Mouse (Mus musculus): ENCODE measurements around the gene Glis3.

The Glis3 gene

DNA sequence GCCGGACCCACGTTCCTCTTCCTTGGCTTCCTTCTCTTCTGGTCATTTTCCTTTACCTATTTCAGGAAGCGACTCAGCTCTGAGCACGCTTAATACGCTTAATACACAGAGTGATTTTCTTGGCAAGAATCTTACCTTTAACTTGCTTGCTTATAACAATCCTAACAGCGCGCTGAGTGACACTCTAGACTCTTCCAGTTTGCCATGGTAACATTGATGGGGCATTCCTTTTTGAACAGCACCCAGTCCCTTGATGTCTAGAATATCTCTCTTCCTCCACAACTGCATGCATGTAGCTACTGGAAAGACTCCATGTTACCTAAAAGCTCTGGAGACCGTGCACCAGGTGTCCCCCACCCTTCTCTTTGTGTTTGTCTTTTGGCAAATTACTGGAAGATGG lies 225.5 kb downstream of the Glis3 start:
- no peak for DNase-seq

DNA sequence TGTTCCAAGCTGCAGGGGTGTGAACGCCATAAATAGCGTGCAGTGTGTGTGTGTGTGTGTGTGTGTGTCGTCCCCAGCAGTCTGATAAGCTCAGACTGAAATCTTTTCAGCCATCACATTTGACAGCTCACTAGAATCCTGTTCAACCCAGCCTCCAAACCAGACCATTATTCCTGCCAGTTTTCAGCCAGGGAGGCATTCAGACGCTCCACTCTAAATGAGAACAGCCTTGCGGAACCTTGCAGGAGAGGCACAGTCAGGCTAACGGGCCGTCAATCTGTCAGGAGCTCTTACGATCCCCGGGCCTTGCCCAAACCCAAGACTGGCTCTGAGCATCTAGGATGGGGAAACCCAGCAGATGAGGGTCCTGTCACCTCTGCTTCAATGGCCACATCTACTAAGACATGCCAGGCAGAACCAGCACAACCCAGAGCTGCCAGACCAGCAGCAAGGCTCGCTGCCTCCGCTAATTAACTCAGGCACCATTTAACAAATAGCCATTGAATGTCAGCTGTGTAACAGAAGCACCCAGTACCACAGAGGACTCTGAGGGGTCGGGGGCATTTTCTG lies 226.8 kb downstream of the Glis3 start:
- no peak for DNase-seq

DNA sequence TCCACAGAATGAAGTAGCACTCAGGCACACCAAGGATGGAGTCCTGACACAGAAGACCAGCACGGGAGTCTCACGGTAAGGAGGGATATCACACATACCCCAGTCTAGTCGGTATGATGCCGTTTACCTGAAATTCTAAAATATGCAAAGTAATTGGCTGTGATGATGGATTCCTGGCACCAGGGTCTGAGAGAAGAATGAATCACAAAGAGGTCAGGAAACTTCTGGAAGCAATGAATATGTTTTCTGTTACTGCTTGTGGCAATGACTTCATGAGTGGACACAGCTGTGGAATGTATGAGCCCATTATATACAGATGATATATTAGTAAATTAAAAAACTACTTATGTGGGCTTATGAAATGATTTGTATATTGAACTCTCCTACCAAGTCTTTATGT lies 231.1 kb downstream of the Glis3 start:
- DNase-seq: no peak

GRCm38 (mm10) chr19:28442161-28442560 lies 237.7 kb downstream of the Glis3 start:
- DNase-seq: no peak

DNA sequence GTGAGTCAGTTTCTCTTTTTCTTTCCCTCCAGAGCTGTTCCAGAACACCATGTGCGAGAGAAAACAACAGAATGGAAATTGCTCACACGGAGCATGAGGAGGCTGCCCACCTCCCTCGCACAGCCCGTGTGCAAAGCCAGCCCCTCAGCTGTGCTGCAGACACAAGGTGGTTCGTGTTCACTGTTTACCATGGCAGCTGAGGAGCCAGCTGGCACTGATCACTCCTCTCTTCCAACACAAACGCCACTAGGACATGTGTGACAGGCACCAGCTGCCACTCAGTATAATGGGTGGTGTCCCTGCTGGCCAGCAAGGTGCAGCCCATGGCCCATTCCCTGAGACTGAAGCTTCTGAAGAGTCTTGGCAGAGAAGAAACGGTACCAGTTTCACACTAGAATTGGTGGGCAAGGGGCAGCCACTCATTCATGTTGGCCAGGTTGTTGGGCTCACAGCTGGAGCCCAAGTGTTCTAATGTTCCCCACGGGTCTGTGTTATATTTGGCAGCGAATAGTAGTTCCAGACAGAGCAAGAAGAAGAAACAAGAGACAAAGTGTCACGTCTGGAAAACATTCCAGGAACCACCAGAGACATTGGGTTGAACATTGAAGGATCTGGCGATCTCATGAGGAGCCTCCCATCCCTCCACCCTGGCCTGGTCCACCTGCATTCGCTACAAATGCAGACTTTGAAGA lies 243.3 kb downstream of the Glis3 start:
- DNase-seq: no peak

- DNase-seq: no peak
Measured at GRCm38 (mm10) chr19:28428220-28428816, 251.6 kb downstream of the Glis3 start.

DNA sequence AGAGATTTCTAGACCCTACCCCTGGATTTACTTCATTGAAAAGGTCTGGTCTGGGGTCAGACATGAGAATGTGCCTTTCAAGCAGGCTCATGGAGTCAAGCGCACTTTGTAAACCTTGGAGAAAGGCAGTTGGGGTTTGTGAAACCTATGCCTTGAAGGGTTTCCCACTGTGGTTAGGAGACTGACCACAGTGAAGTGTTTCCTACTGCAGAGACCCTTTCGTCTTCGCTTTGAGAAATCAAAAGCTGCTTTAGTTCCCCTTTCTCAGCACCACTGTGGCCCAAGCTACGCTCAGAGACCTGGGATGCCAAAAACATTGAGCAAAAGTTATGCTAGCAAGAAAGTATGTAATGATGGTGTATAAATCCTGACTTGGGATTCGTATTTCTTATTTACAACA lies 255.7 kb downstream of the Glis3 start:
- no peak for DNase-seq

DNA sequence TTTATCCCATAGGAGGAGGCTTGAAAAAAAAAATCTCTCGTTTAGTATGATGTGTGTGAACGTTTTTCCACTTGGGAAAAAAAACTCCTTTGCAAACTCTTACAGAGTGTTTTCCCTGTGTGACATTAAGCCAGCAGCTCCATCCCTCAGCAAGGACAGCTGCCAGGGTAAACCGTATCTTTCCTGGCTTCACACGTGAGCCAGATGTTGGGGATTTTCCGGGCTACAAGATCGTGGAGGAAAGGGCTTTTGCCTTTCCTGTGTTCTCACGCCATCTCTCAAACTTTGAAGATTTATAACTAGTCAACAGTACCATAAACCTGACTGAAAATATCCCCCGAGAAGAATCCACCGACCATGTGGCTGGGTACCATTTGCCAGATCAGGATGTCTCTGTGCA lies 256.9 kb downstream of the Glis3 start:
- DNase-seq: no peak

DNA sequence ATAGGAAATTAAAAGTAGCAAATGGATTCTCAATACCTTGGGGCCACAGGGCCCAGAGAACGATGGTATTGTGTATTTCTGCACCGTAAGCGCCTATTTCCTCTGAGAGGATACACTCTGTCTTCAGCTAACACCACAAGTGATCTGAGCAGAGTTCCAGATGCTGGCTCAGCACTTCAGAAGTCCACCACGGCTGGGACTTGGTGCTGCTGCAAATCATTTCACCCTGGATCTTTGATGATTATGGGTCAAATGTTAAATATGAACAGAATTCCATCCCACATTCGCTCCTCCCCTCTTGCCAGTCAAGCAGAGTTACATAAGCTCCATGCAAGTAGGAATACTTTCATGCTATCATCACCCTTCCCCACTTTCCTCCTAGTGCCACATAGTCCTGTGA lies 263.8 kb downstream of the Glis3 start:
- no peak for DNase-seq

DNA sequence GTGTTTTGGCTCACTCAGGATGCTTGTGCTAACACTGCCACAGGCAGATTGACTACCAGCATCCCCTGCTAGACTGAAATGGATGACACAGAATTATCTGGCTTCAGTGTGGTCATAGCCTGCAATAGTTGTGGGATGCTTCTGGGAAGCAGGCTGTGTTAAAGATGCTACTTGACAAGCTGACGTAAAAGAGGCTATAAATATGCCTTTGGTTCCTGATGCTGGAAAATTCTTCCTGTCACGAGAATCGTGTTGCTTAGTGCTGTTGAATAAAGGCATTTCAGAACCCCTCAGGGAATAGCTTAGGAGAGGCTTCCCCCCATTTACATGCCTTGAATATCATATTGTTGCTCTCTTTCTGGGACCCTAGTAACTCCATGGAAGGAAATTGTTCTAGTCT lies 271.1 kb downstream of the Glis3 start:
- DNase-seq: no peak

DNA sequence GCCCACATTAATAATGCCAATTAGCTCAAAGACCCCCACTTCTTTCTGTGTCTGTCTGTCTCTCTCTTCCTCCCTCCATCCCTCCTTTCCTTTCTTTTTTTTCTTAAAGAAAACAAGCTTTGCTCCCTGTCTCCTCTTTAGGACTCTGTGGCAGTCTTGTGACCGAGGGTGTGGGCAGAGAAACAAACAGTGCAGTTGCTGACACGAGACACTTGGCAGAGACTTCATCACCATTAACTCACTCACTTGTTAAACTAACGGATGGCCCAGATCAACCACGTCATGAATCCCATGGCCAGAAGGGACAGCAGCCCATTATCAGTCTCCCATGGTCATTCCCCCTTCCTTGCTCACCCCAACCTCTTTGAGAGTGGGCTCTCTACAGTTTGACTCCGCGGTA lies 276.9 kb downstream of the Glis3 start:
- DNase-seq: no peak

- DNase-seq: no peak
Measured at GRCm38 (mm10) chr19:28395584-28395861, 284.4 kb downstream of the Glis3 start.

GRCm38 (mm10) chr19:28394826-28395583 lies 284.9 kb downstream of the Glis3 start:
- DNase-seq: no peak

GRCm38 (mm10) chr19:28393766-28394165 lies 286.1 kb downstream of the Glis3 start:
- DNase-seq: no peak

DNA sequence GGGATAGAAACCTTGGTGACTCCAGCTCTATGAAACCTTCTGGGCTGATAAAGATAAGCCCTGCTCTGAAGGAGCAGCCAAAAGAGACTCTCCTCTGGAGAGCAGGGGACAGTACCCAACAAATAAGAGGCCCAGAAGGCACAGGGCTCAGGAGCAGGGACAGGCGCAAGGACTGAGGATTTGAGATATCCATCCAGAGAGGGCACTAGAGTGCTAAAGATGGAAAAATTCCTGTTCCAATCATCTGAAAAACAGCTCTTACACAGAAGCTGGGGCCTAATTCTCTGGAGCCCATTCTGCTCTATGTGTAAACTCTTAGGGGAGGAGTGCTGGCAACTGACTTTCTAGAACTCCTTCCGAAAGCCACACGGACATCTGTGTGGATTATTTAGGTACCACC lies 287.0 kb downstream of the Glis3 start:
- no peak for DNase-seq

DNA sequence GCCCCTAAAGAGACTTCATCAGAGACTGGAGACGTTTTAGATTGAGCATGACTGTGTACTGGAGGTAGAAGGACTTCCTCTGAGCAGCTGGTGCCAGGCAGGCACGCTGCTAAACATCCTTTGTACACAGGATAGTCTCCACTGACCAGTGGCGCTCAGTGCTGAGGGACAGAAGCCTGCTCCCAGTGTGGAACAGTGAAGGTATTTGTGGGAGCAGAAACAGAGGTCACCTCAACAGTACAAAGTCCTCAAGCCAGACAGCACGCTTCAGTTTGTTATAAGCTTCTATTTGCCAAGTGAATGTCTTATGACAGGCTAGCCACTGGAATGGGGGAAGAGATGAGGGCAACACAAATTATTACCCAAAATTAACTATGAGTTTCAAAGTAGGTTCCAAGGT lies 289.0 kb downstream of the Glis3 start:
- no peak for DNase-seq

GRCm38 (mm10) chr19:28389146-28389545 lies 290.7 kb downstream of the Glis3 start:
- no peak for DNase-seq

GRCm38 (mm10) chr19:28383425-28383824 lies 296.5 kb downstream of the Glis3 start:
- no peak for DNase-seq

DNA sequence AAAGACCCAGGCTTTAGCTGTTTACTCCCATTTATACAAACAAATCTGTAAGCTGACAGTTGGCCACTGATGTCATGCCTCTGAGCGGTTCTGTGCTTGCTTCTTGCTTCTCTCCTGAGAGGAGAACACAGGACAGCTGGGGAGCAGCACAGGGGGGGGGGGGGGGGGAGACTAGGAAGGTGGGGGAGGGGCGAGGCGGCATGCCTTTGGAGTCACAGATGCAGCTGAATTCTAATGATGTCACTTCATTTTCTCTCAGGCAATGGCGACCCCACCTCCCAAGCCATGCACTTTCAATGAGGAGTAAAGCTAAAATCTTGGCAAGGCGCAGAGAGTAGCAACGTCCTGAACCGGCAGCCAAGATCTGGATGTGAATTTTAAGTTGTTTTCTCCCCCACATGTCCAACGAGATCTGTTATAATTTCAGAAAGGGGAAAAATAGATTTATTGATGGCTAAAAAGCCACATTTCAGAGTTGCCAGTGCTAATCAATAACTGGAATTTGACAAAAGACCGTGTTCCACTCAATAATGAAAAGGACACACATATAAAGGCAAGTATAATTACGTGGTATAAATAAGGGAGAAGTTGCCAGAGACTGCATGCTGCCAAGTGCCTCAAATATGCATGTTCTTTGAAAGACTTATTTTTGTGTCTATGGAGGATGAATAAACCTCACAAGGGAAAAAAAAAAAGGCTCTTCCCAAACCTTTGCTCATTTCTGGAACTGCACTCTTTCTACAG lies 297.5 kb downstream of the Glis3 start:
- DNase-seq: no peak

GRCm38 (mm10) chr19:28381441-28381840 lies 298.4 kb downstream of the Glis3 start:
- no peak for DNase-seq

GRCm38 (mm10) chr19:28380691-28381262 lies 299.1 kb downstream of the Glis3 start:
- peak; percentile 6 for DNase-seq

- DNase-seq: no peak
Measured at GRCm38 (mm10) chr19:28377788-28378295, 302.0 kb downstream of the Glis3 start.

DNA sequence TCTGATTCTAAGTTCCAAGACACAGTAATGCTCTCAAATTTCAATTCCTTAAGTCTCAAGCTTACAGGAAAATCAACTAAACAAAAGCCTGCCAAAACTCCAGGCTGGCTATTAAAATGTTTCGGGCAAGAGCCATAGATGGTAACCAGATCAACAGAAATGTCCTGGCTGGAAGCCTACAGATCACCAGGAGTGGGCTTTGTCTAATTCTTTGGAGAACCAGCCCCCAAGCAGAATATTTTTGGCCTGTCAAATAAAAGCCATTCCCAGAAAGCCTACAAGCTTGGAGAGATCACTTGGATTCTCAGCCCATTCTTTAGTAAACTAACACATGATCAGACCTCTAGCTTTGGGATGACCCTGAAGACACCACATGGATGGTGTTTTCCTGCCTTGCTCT lies 303.5 kb downstream of the Glis3 start:
- no peak for DNase-seq
